Mouse (Mus musculus) ES-Bruce4 (cell line): ENCODE measurements at regions not wholly inside any gene's neighbourhood (a gene's known extent, or its start where the extent isn't known, plus 50 kb on each side); places are given as distances from the start of the nearest gene placed in this dataset.

Experiments used
- CTCF ChIP-seq: IDR thresholded peaks from one replicate; pipeline ENCODE4 v1.8.1; 2011; ENCODE audit warnings: low read depth, low read length
- POLR2A ChIP-seq: IDR thresholded peaks from one replicate; pipeline ENCODE4 v1.8.1; 2011; ENCODE audit warnings: low read length; ENCODE audit not compliant: insufficient read depth

GRCm38 (mm10) chr12:113940721-113941120 is 397.0 kb downstream of the Adam6a start:
- TF ChIP-seq POLR2A, result no peak
- no peak for TF ChIP-seq CTCF
